Mouse (Mus musculus) cerebellum, adult 2 months (tissue): ENCODE results near the gene Selenoh. TPM values are rescaled to one million over a fixed set of nuclear protein-coding genes. Genes with fewer than 3 reads are reported as not detected.

Experiments
- DNase-seq, 2 experiments: peaks; one replicate each; pipeline ENCODE4 v3.0.0; 2021
- H3K27ac ChIP-seq: fragments of 200-500 bp; 2 replicates; pipeline ENCODE4 v1.5.1; 2012; ENCODE audit warnings: low read length, control low read depth, inconsistent platforms; ENCODE audit not compliant: insufficient read depth
- H3K27me3 ChIP-seq: fragments of 200-500 bp; 2 replicates; pipeline ENCODE4 v1.6.1; 2012; ENCODE audit warnings: inconsistent platforms, mild to moderate bottlenecking, low read length, moderate library complexity; ENCODE audit not compliant: control insufficient read depth, insufficient read depth
- H3K4me1 ChIP-seq: fragments of 200-500 bp; 2 replicates; pipeline ENCODE4 v1.6.1; 2011; ENCODE audit warnings: low read length; ENCODE audit not compliant: control insufficient read depth, insufficient read depth
- H3K4me3 ChIP-seq: fragments of 200-500 bp; replicated peaks from 2 replicates; pipeline ENCODE3; 2011; ENCODE audit warnings: mild to moderate bottlenecking, low read depth, low read length, control low read depth; ENCODE audit not compliant: insufficient read depth
- CTCF ChIP-seq: fragments of 200-500 bp; IDR thresholded peaks from 2 replicates; pipeline ENCODE4 v1.5.1; 2011; ENCODE audit warnings: low read depth, mild to moderate bottlenecking, control low read depth, low read length, moderate library complexity, borderline replicate concordance; ENCODE audit not compliant: insufficient read depth
- POLR2A ChIP-seq: fragments of 200-500 bp; IDR thresholded peaks from 2 replicates; pipeline ENCODE4 v1.6.1; 2011; ENCODE audit warnings: low read length, control low read depth, borderline replicate concordance; ENCODE audit not compliant: insufficient read depth
- WGBS: fragments of 180-500 bp; shearing (Covaris S2); methylation state at CpG from one replicate; pipeline ENCODE4 v1.1.7; 2018; 5-methylcytosine and 5-hydroxymethylcytosine counted together
- polyA plus RNA-seq: library from polyadenylated mRNA; depleted of rRNA; stranded (reverse); fragments of >200 nt; gene quantifications from 2 replicates; pipeline ENCODE4 v1.2.3, GENCODE M21; 2012

The Selenoh gene
- polyA plus RNA-seq, 1 experiment = 67.4 TPM

DNA sequence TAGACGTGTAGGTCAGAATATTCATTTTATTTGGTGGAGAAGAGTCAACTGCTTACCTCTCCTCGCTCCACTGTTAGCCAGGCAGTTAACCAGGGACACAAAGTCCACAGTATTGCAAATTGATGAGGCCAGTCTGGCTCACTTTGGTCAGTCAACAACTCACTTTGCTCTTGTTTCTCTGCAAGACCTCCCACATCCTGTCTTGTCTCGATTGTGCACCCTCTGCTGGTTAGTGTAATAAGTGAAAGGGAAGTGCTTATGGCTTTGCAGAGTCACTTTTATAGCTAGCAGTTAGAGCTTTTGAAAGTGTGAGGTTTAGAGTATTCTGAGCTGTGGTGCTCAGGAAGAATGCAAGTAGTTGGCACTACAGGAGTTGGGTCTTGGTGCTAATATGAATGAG, 10.3 kb downstream of the Selenoh start:
- Histone ChIP-seq H3K4me3 (no peak overlapping the region), H3K27ac (no peak overlapping the region), H3K27me3 (no peaks in the 10 kb centered on the region), H3K4me1 (no peaks in the 10 kb centered on the region)
- 48% methylated on average over 3 of the region's 3 CpGs for WGBS
- no peak for TF ChIP-seq CTCF
- TF ChIP-seq POLR2A = no peak
- DNase-seq = no peak

DNA sequence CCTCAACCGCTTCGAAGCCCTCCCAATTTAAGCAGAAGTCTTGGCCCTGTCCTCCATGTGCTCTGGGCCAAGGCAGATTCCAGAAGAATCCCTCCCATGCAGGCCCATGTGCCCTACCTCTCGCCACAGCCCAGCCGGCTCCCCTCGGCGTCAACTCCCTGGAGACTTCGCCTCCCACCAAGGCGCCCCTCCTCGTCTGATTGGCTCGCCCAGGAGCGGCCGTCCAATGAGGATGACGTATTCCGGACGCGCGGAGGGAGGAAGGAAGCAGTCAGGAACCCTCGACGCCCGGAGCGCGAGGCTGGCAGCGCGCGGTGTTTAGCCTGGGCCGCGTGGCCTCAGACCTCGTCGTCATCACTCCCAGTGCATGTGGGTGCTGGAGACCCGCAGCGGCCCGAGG, 11.8 kb downstream of the Selenoh start, which contains the start of gene Btbd18:
Btbd18 (plus strand) TSS at position 274 of the 400 bp plus-strand sequence.
- no peak within 1 kb of the TSS for H3K27ac ChIP-seq
- DNase-seq = no peak
- no peak for TF ChIP-seq POLR2A
- TF ChIP-seq CTCF = no peak
- 93% methylated on average over 32 of the region's 32 CpGs for WGBS
- no peaks in the 10 kb centered on the region for H3K4me1 ChIP-seq
- no peak within 1 kb of the TSS for H3K4me3 ChIP-seq
- no peaks in the 10 kb centered on the region for H3K27me3 ChIP-seq

DNA sequence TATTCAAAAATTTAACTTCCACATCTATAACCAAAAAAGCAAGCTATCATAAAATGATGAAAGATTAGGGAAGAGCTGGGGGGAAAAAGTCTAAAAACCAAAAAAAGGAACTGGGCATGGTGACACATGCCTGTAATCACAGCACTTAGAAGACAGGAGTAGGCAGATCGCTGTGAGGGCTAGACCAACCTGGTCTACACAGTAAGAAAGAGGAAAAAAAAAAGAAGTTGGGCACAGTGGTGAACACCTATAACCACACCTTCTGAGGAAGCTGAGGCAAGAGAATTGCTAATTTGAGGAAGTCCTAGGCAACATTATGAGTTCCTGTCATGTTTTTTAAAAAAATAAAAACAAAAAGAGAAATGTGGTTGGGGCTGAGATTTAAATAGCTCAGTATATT, 14.7 kb downstream of the Selenoh start:
- no peak overlapping the region for H3K27ac ChIP-seq
- no peaks in the 10 kb centered on the region for H3K27me3 ChIP-seq
- H3K4me1 ChIP-seq = no peaks in the 10 kb centered on the region
- WGBS = 65% methylated on average over 1 of the region's 1 CpGs
- no peak for DNase-seq
- TF ChIP-seq CTCF (no peak), POLR2A (no peak)
- no peak overlapping the region for H3K4me3 ChIP-seq

DNA sequence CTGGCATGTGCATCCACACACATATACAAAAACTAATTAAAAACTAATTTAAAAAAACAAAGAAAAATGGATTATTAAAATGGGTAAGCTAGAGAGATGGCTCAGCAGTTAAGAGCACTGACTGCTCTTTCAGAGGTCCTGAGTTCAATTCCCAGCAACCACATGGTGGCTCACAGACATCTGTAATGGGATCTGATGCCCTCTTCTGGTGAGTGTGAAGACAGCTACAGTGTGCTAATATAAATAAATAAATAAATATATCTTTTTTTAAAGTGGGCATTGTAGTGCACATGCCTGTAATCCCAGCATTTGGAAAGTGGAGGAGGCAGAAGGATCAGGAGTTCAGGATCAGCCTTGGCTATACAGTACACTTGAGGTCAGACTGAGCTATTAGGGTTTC, 17.2 kb downstream of the Selenoh start:
- DNase-seq = no peak
- Histone ChIP-seq H3K27ac (no peak overlapping the region), H3K4me1 (no peaks in the 10 kb centered on the region; the same call in 1 of the 2 replicates)

DNA sequence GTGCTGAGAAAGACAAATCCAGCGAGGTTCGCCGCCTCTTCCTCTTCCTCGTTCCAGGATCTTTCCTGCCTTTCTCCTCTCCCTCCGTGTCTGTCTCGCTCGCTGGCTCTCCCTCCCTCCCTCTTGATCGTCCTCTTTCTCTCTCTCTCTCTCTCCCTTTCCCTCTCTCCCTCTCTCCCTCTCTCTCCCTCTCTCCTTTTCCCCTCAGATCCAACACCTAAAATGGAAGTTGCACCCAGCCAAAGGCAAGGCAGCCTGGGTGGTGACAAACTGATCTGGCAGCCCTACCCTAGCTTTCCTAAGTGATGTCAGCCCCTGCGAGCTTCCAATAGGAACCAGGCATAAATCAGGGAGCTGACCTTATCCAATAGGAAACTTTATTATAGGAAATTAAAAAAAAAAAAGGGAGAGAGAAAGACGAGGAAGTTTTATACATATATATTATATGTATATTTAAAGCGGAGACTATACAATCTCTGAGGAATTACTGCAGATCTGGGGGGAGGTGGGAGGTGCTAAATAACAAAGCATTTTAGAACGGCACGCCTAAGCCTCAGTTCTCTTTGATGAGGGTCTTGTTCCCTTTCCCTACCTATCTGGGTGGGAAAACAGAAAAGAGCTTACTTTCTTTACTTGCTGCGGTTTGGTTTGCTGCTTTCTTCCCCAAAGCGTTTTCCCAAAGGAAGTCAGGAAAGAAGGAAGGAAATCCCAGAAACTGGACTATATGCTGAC, 19.9 kb downstream of the Selenoh start, which contains the start of gene Ctnnd1:
Ctnnd1 (minus strand) TSS at position 302 of the 732 bp plus-strand sequence.
- under 1% methylated on average over 15 of the region's 15 CpGs for WGBS

More for the DNA sequence above, 17.2 kb downstream of the Selenoh start:
- no peaks in the 10 kb centered on the region for H3K27me3 ChIP-seq
- TF ChIP-seq CTCF (no peak), POLR2A (no peak)
- H3K4me3 ChIP-seq = no peak overlapping the region

DNA sequence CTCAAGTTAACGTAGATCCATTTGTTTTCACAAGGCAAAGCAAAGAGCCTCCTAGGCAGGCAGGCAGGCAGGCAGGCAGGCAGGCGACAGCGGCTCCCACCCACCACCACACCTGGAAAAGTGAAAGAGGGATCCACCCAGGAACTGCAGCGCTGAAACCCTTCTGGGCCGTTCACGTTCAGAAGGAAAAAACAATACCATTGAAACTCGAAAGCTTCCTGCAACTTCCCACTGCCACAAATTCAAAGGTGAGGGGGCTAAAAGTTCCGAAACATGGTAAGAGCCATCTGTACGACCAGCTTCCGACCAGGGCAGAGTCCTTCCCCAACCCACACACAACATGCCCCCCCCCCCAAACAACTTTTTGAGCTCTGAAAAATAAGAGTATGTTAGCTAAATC, 20.9 kb downstream of the Selenoh start:
- WGBS = 0% methylated on average over 10 of the region's 10 CpGs
- Histone ChIP-seq H3K4me1 (no peaks in the 10 kb centered on the region; the same call in 1 of the 2 replicates), H3K27ac (no peak overlapping the region), H3K4me3 (peak overlapping the region; percentile 88), H3K27me3 (no peaks in the 10 kb centered on the region)
- no peak for TF ChIP-seq POLR2A
- peak in 1 of 2 experiments; percentile 34 for DNase-seq

More for the DNA sequence above, 19.9 kb downstream of the Selenoh start, which contains the start of gene Ctnnd1:
- TF ChIP-seq POLR2A = peak; percentile 90; the same call in 1 of the 2 replicates
- TF ChIP-seq CTCF = no peak
- H3K4me3 ChIP-seq = peak within 1 kb of the TSS; percentile 88
- no peaks in the 10 kb centered on the region for H3K27me3 ChIP-seq
- DNase-seq = peak; percentile 85 to 93
- peak within 1 kb of the TSS; percentile 99 for H3K27ac ChIP-seq
- no peaks in the 10 kb centered on the region; the same call in 1 of the 2 replicates for H3K4me1 ChIP-seq

DNA sequence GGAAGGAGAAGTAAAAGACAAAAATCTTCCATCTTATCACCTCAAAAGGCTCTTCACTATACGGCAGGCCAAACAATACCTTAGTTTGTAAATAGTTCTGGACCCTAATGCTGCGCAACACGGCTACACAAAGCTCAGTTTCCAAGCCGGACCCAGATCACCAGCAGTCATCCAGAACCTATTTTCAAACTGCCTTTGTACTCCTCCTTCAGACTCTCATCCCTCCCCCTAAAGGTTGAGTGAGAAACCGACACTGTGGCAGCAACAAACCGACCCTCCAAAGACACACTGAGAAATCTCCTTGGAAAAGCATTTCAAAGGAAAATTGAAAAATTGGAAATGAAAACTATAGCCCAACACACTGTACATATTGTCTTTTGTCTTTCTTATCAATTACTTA, 22.2 kb downstream of the Selenoh start:
- H3K27ac ChIP-seq = no peak overlapping the region
- TF ChIP-seq CTCF = no peak
- no peak for TF ChIP-seq POLR2A
- H3K4me3 ChIP-seq = peak overlapping the region; percentile 56
- 5% methylated on average over 6 of the region's 6 CpGs for WGBS
- no peaks in the 10 kb centered on the region; the same call in 1 of the 2 replicates for H3K4me1 ChIP-seq
- no peaks in the 10 kb centered on the region for H3K27me3 ChIP-seq
- DNase-seq = peak in 1 of 2 experiments; percentile 23

DNA sequence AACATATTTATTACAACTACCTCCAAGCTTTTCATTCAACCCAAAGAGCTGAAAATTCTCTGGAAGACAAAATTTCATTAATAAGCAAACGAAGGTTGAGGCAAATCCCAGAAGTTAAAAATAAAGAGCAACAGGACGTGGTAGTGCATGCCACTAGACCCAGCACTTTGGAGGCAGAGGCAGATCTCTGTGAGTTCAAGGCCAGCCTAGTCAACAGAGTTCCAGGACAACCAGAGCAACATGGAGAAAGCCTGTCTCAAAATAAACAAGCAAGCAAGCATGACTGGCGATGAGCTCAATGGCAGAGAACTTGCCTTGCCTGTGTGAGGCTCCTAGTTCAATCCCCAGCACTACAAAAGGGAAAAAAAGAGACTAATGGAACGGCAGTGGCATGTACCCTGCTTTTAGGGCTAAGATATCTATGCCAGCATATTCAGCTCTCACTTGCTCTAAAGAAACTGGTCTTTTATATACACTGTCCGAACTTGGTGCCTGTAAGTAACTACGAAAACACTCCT, 23.5 kb downstream of the Selenoh start:
- Histone ChIP-seq H3K27ac (no peak overlapping the region), H3K4me1 (no peaks in the 10 kb centered on the region; the same call in 1 of the 2 replicates), H3K27me3 (no peaks in the 10 kb centered on the region), H3K4me3 (no peak overlapping the region)
- DNase-seq = no peak
- WGBS = 90% methylated on average over 6 of the region's 6 CpGs
- TF ChIP-seq CTCF (no peak), POLR2A (no peak)
